Mouse (Mus musculus) hindbrain, embryonic 15.5 days (tissue): ENCODE data around the gene Rgl1. TPM values are rescaled to one million over a fixed set of nuclear protein-coding genes. Genes with fewer than 3 reads are reported as not detected.

Experiments
- ATAC-seq: fragments of 200-750 bp; cut with Nextera tagmentation; 2 replicates; pipeline ENCODE4 v1.8.0; 2017; ENCODE audit warnings: low read depth, moderate number of reproducible peaks, moderate TSS enrichment; ENCODE audit not compliant: low FRiP score
- H3K27ac ChIP-seq: fragments of 300-500 bp; sonication (generic); replicated peaks from 2 replicates; pipeline ENCODE4 v1.5.1; 2015; ENCODE audit warnings: mild to moderate bottlenecking, inconsistent platforms
- H3K27me3 ChIP-seq: fragments of 300-500 bp; sonication (generic); 2 replicates; pipeline ENCODE4 v1.6.1; 2015; ENCODE audit warnings: control low read depth, inconsistent platforms
- H3K36me3 ChIP-seq: fragments of 300-500 bp; sonication (generic); 2 replicates; pipeline ENCODE4 v1.6.1; 2015; ENCODE audit warnings: control low read depth, inconsistent platforms
- H3K4me1 ChIP-seq: fragments of 300-500 bp; sonication (generic); replicated peaks from 2 replicates; pipeline ENCODE4 v1.6.1; 2015; ENCODE audit warnings: control low read depth, inconsistent platforms
- H3K4me2 ChIP-seq: fragments of 300-500 bp; sonication (generic); 2 replicates; pipeline ENCODE4 v1.6.1; 2015; ENCODE audit warnings: moderate library complexity, mild to moderate bottlenecking, inconsistent platforms
- H3K4me3 ChIP-seq: fragments of 300-500 bp; sonication (generic); 2 replicates; pipeline ENCODE4 v1.5.1; 2015; ENCODE audit warnings: mild to moderate bottlenecking, inconsistent platforms
- H3K9ac ChIP-seq: fragments of 300-500 bp; sonication (generic); 2 replicates; pipeline ENCODE4 v1.6.1; 2015; ENCODE audit warnings: inconsistent platforms
- H3K9me3 ChIP-seq: fragments of 300-500 bp; sonication (generic); 2 replicates; pipeline ENCODE4 v1.6.1; 2016; ENCODE audit warnings: control low read depth, inconsistent platforms
- WGBS: fragments of 180-500 bp; shearing (Covaris S2); methylation state at CpG from one replicate; pipeline ENCODE4 v1.1.7; 2015; 5-methylcytosine and 5-hydroxymethylcytosine counted together
- polyA plus RNA-seq: library from polyadenylated mRNA; unstranded; fragments of >200 nt; fragmentation: Nextera tagmentation; extraction: Ambion mirVana; gene quantifications from 2 replicates; pipeline ENCODE4 v1.2.1, GENCODE M21; 2015

Gene Rgl1
- polyA plus RNA-seq, 1 experiment from 2014 or later = 18.9 TPM

DNA sequence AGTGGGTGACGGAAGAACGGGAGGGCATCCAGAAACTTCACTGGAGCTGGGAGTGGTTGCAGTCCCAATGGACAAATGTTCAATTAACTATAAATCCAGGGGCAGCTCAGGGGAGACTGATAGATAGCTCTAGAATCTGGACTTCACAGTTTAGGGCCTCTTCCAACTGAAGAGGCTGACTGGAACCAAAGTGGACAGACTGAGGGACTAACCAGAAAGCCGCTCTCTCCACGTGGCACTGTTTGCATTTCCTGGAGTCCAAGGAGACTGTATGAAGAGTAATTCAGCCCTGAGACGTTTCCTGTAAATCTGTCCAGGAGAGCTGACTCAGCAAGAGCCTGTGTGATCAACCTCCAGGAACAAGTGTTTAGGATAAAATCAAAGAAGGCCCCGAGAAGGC is 62.2 kb downstream of the Rgl1 start:
- Histone ChIP-seq H3K9me3 (no peaks in the 10 kb centered on the region), H3K4me1 (0 out of 2 replicates have a peak, but pooled peaks cover 6% of the 10 kb centered on the region), H3K27ac (no peak overlapping the region), H3K36me3 (no peaks in the 10 kb centered on the region), H3K4me3 (no peak overlapping the region), H3K9ac (no peak overlapping the region), H3K27me3 (no peaks in the 10 kb centered on the region), H3K4me2 (no peak overlapping the region)
- no peak for ATAC-seq
- WGBS = 59% methylated on average over 6 of the region's 6 CpGs

DNA sequence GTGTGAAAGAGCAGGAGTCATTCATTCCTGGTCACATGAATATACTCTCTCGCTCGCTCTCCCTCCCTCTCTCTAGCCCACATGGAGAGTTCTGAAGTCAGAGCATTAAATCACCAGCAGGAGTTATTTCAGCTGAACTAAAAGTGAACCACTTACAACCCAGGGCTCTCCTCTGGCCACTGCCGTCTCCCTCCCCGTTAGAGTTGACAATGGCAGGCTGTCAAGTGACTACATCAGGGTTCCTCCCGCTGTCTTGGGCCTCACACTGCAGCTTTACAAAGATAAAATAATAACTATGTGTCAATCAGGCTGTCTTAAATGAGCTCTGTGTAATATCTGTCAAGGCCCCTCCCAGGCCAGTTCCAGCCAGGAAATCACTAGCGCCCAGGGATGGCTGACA is 63.2 kb downstream of the Rgl1 start:
- H3K27ac ChIP-seq = no peak overlapping the region
- 24% methylated on average over 6 of the region's 6 CpGs for WGBS
- no peak for ATAC-seq

DNA sequence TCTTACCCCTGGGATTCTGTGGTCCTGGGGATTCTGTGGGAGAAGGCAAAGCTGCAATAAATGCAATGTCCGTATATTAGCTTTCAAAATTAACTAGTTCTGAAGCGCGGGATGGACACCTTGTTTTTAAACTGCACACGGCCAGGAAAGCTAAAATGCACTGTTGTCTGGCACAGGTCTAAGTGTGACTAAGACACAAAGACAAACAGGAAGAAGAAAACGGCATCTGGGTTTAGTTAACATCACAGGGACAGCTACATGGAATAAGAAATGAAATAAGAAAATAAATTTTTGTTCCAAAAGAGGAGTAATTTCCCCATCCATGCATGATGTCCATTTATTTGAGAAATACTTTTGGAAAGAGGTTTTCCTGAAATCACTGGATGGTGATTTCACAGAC is 65.1 kb downstream of the Rgl1 start:
- 89% methylated on average over 5 of the region's 5 CpGs for WGBS
- no peak for ATAC-seq
- H3K27ac ChIP-seq = no peak overlapping the region

More for the DNA sequence above, 63.2 kb downstream of the Rgl1 start:
- no peaks in the 10 kb centered on the region for H3K27me3 ChIP-seq
- H3K4me2 ChIP-seq = no peak overlapping the region
- H3K4me1 ChIP-seq = 0 out of 2 replicates have a peak, but pooled peaks cover 6% of the 10 kb centered on the region
- H3K9me3 ChIP-seq = no peaks in the 10 kb centered on the region
- H3K4me3 ChIP-seq = no peak overlapping the region
- no peak overlapping the region for H3K9ac ChIP-seq
- no peaks in the 10 kb centered on the region for H3K36me3 ChIP-seq

DNA sequence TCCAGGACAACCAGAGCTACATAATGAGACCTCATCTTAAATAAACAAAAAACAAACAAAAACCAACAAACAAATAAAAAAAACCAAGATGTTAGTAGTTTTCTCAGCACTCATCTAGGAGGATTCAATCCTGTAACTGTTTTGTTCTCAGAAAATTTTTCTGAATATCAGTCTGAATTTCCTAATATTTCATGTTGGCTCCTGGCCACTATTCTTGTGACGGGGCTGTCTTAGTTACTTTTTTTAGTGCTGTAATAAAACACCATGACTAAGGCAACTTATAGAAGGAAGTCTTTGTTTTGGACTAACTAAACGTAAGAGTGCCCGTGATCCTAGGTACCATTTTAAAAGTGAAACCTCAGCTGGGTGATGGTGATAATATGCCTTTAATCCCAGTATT is 68.8 kb downstream of the Rgl1 start:
- Histone ChIP-seq H3K27me3 (no peaks in the 10 kb centered on the region), H3K36me3 (no peaks in the 10 kb centered on the region), H3K4me3 (no peak overlapping the region), H3K4me1 (no peaks in the 10 kb centered on the region), H3K4me2 (no peak overlapping the region), H3K27ac (no peak overlapping the region), H3K9me3 (no peaks in the 10 kb centered on the region), H3K9ac (no peak overlapping the region)
- WGBS = 83% methylated on average over 3 of the region's 3 CpGs
- ATAC-seq = no peak

More for the DNA sequence above, 65.1 kb downstream of the Rgl1 start:
- H3K36me3 ChIP-seq = no peaks in the 10 kb centered on the region
- no peaks in the 10 kb centered on the region for H3K9me3 ChIP-seq
- H3K27me3 ChIP-seq = no peaks in the 10 kb centered on the region
- no peak overlapping the region for H3K4me2 ChIP-seq
- H3K9ac ChIP-seq = no peak overlapping the region
- H3K4me1 ChIP-seq = 0 out of 2 replicates have a peak, but pooled peaks cover 6% of the 10 kb centered on the region
- H3K4me3 ChIP-seq = no peak overlapping the region

DNA sequence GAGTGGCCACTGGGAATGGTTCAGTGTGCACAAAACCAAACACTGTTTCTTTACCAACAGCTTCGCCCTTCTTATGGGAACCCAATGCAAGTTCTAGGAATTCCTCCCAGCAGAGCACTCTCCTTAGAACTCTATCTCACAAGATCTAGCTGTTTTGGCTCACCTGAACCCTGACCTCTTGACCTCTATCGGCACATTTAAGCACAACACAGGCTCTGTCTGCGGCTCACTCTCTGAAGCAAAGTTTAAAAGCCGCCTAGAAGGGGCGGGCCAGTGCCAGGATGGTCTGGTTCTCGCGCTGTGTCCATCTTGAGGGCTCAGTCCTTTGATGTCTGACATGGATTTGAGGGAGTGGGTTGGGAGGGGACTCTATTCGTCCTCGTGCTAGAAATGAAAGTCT is 70.7 kb downstream of the Rgl1 start:
- no peaks in the 10 kb centered on the region for H3K4me1 ChIP-seq
- no peak for ATAC-seq
- no peak overlapping the region for H3K4me2 ChIP-seq
- H3K27ac ChIP-seq = no peak overlapping the region
- H3K9me3 ChIP-seq = no peaks in the 10 kb centered on the region
- no peak overlapping the region for H3K4me3 ChIP-seq
- no peaks in the 10 kb centered on the region for H3K36me3 ChIP-seq
- H3K9ac ChIP-seq = no peak overlapping the region
- H3K27me3 ChIP-seq = no peaks in the 10 kb centered on the region
- WGBS = 54% methylated on average over 9 of the region's 9 CpGs

DNA sequence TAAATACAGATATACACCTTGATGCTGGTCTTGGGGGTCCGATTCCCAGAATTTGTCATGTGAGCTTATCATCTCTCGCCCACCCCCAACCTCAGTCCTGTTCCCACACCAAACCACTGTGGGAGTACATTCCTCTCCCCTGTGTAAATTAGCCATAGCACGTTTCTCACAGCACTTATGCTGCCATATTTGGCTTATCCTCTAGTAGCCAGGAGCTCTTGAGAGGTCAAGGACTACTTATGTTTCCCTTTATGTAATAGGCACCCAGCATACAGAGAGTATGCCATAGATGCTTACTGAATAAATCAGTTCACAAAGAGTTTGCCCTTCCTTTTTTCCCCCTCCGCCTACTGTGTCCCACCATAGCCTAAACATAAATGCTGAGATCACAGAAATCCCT is 76.2 kb downstream of the Rgl1 start:
- H3K4me1 ChIP-seq = peaks cover 15% of the 10 kb centered on the region
- WGBS = 87% methylated on average over 4 of the region's 4 CpGs
- H3K9ac ChIP-seq = no peak overlapping the region
- H3K9me3 ChIP-seq = no peaks in the 10 kb centered on the region
- no peak overlapping the region for H3K4me3 ChIP-seq
- H3K27me3 ChIP-seq = no peaks in the 10 kb centered on the region
- no peak overlapping the region for H3K27ac ChIP-seq
- H3K4me2 ChIP-seq = no peak overlapping the region
- no peaks in the 10 kb centered on the region for H3K36me3 ChIP-seq
- ATAC-seq = no peak

DNA sequence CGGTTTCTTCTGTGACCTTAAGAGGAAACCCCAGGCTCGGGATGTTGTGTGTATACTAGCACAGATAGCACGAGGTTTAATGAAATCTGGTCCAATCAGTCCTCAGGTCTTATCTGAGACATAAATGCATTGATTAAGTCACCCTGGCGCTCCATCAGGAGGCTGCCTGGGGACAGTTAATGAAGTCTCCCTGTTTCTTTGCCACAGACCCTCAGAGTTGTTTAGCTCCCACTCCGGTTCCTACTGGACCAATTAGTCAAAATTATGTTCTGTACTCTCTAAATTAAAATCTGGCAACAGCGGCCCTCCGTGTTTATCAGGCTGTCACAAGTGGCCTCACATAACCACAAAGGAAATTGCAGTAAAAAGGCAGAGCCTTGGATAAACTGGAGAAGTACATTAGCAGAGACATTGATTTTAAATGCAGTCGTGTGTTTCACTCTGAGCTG is 78.4 kb downstream of the Rgl1 start:
- Histone ChIP-seq H3K27ac (0 out of 2 replicates have a peak overlapping the region, but pooled peaks have one; percentile 5), H3K4me2 (no peak overlapping the region)

DNA sequence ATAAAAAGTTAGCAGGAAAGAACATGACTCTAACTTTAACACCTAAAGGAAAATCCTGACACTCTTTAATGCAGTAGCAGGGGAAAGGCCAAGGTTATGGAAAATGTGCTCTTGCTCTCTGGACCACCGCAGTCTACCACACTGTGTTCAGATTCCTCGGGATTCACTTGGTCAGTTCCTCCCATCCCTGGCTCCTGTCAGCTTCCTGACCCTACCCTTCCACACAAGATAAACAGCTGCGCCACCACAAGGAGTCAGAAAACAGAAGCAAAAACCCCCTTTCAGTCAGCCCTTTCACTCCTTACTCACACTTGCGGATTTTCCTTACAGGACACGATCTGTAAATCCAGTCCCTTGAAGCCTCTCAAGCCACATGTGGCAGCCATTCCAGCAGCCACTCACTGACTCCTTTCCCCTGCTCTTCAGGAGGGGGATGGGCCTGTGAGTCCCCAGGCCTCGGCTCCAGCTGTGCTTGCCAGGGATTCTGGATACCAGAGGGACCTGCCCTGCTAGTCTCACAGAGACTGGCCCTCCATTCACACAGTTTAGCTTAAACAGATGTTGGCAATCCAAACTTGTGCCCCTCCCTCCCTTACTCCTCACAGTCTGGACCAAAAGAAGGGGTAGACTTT is 78.9 kb downstream of the Rgl1 start:
- Histone ChIP-seq H3K4me3 (no peak overlapping the region), H3K36me3 (no peaks in the 10 kb centered on the region), H3K27me3 (no peaks in the 10 kb centered on the region), H3K9me3 (no peaks in the 10 kb centered on the region), H3K9ac (no peak overlapping the region), H3K4me2 (no peak overlapping the region), H3K27ac (0 out of 2 replicates have a peak overlapping the region, but pooled peaks have one; percentile 5), H3K4me1 (peaks cover 15% of the 10 kb centered on the region)
- 17% methylated on average over 6 of the region's 6 CpGs for WGBS
- peak; percentile 42; the same call in 1 of the 2 replicates for ATAC-seq

More for the DNA sequence above, 78.4 kb downstream of the Rgl1 start:
- no peaks in the 10 kb centered on the region for H3K9me3 ChIP-seq
- no peaks in the 10 kb centered on the region for H3K36me3 ChIP-seq
- ATAC-seq = peak; percentile 27; the same call in 1 of the 2 replicates
- WGBS = 26% methylated on average over 8 of the region's 8 CpGs
- H3K9ac ChIP-seq = no peak overlapping the region
- peaks cover 15% of the 10 kb centered on the region for H3K4me1 ChIP-seq
- H3K27me3 ChIP-seq = no peaks in the 10 kb centered on the region
- H3K4me3 ChIP-seq = no peak overlapping the region

DNA sequence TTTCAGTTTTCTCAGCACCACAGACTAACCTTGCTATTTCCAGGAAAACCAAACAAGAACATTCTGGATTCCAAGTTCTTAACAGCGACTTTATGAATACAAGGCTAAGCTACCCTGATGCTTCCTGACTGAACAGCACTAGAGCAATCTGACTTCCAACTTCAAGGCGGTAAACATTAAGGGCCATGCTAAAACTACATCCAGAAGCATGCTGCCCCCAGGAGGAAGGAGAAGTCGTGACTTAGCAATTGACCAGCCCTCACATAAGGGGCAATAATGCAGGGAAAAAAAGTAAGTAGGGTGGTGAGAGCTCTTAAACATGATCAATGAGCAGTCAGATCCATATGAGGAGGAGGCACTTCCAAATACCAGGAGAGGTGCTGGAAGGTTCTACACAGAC is 80.6 kb downstream of the Rgl1 start:
- Histone ChIP-seq H3K27me3 (no peaks in the 10 kb centered on the region), H3K4me3 (no peak overlapping the region), H3K4me2 (no peak overlapping the region), H3K4me1 (peaks cover 15% of the 10 kb centered on the region), H3K36me3 (no peaks in the 10 kb centered on the region), H3K9me3 (no peaks in the 10 kb centered on the region), H3K9ac (no peak overlapping the region), H3K27ac (no peak overlapping the region)
- no peak for ATAC-seq
- 71% methylated on average over 3 of the region's 3 CpGs for WGBS

DNA sequence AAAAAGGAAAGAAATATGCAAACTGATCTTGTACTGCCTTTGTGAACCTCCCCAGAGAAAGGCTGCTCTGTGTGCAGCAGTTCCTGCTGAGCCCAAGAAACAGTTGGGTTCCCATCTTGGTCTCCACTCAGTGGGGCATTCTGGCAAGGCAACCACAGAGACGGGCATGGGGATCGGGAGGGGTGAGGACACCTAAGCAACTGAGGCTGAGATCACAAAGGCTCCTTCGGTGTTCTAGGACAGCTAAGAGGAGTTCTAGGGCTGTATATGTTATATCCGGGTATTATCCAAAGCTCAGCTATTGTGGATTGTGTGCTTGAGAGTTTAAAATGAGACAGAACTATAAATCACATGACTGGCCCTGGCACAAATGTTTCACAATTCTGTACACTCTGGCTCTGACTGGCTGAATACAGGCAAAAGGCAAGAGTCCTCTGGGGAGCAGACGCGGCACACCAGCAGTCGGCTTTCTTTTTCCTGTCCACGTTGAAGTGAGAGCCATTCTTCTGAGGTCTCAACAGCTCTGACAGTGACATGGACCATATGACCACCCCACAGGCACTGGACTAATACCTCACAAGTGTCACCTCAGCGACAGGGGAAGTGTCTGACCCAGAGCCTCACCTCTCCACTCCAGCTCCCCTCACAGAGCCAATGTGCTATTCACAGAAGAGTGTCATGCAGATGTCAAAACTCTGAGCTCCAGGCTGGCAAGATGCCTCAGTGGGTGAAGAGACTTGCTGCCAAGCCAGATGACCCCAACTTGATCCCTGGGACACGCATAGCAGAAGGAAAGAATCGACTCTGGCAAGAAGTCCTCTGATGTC is 83.6 kb downstream of the Rgl1 start:
- no peak overlapping the region for H3K4me2 ChIP-seq
- H3K9me3 ChIP-seq = no peaks in the 10 kb centered on the region
- 0 out of 2 replicates have a peak, but pooled peaks have one; percentile 35 for ATAC-seq
- no peaks in the 10 kb centered on the region for H3K27me3 ChIP-seq
- H3K4me1 ChIP-seq = peaks cover 6% of the 10 kb centered on the region
- no peaks in the 10 kb centered on the region for H3K36me3 ChIP-seq
- H3K4me3 ChIP-seq = no peak overlapping the region
- no peak overlapping the region for H3K27ac ChIP-seq
- WGBS = 56% methylated on average over 11 of the region's 11 CpGs
- H3K9ac ChIP-seq = no peak overlapping the region

DNA sequence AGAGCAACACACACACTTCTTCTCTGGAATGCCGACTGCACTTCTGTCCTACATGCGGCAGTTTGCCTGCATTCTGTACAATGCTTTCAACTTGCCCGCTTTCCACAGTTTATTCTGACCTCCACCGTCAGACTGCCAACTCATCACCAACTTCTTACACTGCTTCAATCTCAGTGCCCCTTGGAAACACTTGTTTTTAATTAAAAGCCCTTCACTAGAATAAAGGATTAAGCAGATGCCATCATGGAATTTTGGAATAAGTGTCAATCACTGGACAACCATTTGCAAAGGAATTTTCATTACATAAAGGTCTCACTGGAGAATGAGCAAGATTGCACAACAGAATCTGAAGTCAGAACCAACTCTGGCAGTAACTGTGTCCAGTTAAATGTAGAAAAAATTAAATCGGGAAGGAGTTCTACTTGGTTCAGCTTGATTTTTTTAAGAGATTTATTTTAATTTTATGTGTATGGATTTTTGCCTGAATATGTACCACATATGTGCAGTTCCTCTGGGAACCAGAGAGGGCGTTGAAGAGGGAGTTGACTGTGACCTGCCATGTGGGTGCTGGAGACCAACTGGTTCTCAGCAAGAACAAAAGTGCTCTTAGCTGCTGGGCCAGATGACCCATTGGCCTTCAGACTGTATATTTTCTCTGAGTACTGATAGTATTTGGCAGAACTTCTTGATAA is 84.3 kb downstream of the Rgl1 start:
- no peak overlapping the region for H3K27ac ChIP-seq
- no peak for ATAC-seq
- WGBS = 76% methylated on average over 6 of the region's 6 CpGs
- H3K36me3 ChIP-seq = no peaks in the 10 kb centered on the region
- H3K4me2 ChIP-seq = no peak overlapping the region
- H3K9ac ChIP-seq = no peak overlapping the region
- H3K9me3 ChIP-seq = no peaks in the 10 kb centered on the region
- 0 out of 2 replicates have a peak, but pooled peaks cover 3% of the 10 kb centered on the region for H3K4me1 ChIP-seq
- H3K27me3 ChIP-seq = no peaks in the 10 kb centered on the region
- no peak overlapping the region for H3K4me3 ChIP-seq

DNA sequence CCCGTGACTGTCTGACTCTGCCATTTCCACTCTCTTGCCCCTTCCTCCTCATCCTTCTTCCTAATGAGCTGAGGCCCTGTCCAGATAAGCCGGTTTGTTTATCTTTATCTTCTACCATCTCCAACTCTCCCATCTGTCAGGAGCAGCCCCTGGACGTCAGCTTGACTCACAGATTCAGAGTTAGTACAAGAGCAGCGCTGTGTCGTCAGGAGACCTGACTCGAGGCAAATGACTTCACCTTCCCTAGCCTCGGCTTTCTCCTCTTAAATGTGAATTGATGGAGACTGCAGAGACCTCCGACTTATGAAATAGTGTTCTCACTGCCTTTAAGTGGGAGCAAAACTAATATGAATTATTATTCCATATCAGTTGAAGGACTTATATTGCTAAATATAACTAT is 85.0 kb downstream of the Rgl1 start:
- Histone ChIP-seq H3K9me3 (no peaks in the 10 kb centered on the region), H3K27me3 (no peaks in the 10 kb centered on the region), H3K4me2 (no peak overlapping the region), H3K9ac (no peak overlapping the region), H3K27ac (no peak overlapping the region), H3K4me1 (0 out of 2 replicates have a peak, but pooled peaks cover 3% of the 10 kb centered on the region), H3K36me3 (no peaks in the 10 kb centered on the region), H3K4me3 (no peak overlapping the region)
- 59% methylated on average over 8 of the region's 8 CpGs for WGBS
- no peak for ATAC-seq
